Mouse (Mus musculus) MEL (cell line): ENCODE data around the gene Med27. TPM values are rescaled to one million over a fixed set of nuclear protein-coding genes. Genes with fewer than 3 reads are reported as not detected.

Source experiments
- DNase-seq: peaks from one replicate; pipeline ENCODE4 v3.0.0; 2011; ENCODE audit warnings: low read depth, low spot score
- H3K27ac ChIP-seq: 2 replicates; pipeline ENCODE4 v1.5.1; 2012; ENCODE audit warnings: low read depth, mild to moderate bottlenecking, control low read depth, low read length, moderate library complexity; ENCODE audit not compliant: control insufficient read depth
- H3K27me3 ChIP-seq, 2 experiments: fragments of 150-350 bp in 1 of 2; sonication (generic) in 1 of 2; 2 replicates each; pipeline ENCODE4 v1.6.1; 2012; ENCODE audit warnings: low read length in 2 of 2, mild to moderate bottlenecking in 2 of 2, improper control_type of control experiment in 1 of 2, moderate library complexity in 1 of 2; ENCODE audit not compliant: insufficient read depth in 2 of 2, control insufficient read depth in 1 of 2
- H3K36me3 ChIP-seq, 2 experiments: 2 replicates each; pipeline ENCODE4 v1.6.1; 2012 to 2014; ENCODE audit warnings: low read length in 2 of 2, improper control_type of control experiment in 1 of 2, inconsistent platforms in 1 of 2, mild to moderate bottlenecking in 1 of 2; ENCODE audit not compliant: insufficient read depth in 2 of 2, control insufficient read depth in 1 of 2
- H3K4me1 ChIP-seq, 2 experiments: fragments of 150-350 bp in 1 of 2; sonication (generic) in 1 of 2; 2 replicates each; pipeline ENCODE4 v1.6.1; 2012; ENCODE audit warnings: low read length in 2 of 2, improper control_type of control experiment in 1 of 2, mild to moderate bottlenecking in 1 of 2; ENCODE audit not compliant: insufficient read depth in 2 of 2, control insufficient read depth in 1 of 2
- H3K4me3 ChIP-seq, 2 experiments: fragments of 150-350 bp in 1 of 2; sonication (generic) in 1 of 2; 2 replicates each; pipeline ENCODE4 v1.5.1; 2012; ENCODE audit warnings: low read depth in 2 of 2, low read length in 2 of 2, mild to moderate bottlenecking in 2 of 2, moderate library complexity in 2 of 2, control low read depth in 1 of 2, improper control_type of control experiment in 1 of 2; ENCODE audit not compliant: control insufficient read depth in 1 of 2, insufficient read depth in 1 of 2
- H3K79me2 ChIP-seq: 2 replicates; pipeline ENCODE4 v1.6.1; 2012; ENCODE audit warnings: mild to moderate bottlenecking, low read length, moderate library complexity; ENCODE audit not compliant: control insufficient read depth, poor library complexity, insufficient read depth
- H3K9ac ChIP-seq: 2 replicates; pipeline ENCODE4 v1.6.1; 2012; ENCODE audit warnings: low read depth, mild to moderate bottlenecking, control low read depth, low read length, moderate library complexity; ENCODE audit not compliant: control insufficient read depth, poor library complexity, severe bottlenecking
- H3K9me3 ChIP-seq: fragments of 150-350 bp; sonication (generic); replicated peaks from 2 replicates; pipeline ENCODE4 v1.6.1; 2012; ENCODE audit warnings: mild to moderate bottlenecking, low read length, improper control_type of control experiment, moderate library complexity; ENCODE audit not compliant: insufficient read depth
- CTCF ChIP-seq, 3 experiments: IDR thresholded peaks in 2 of 3; conservative IDR thresholded peaks in 1 of 3; 2 replicates each; pipeline ENCODE4 v1.5.1; 2011 to 2012; ENCODE audit warnings: low read length in 3 of 3, low read depth in 2 of 3, mild to moderate bottlenecking in 2 of 3, improper control_type of control experiment in 1 of 3, inconsistent platforms in 1 of 3, mixed read lengths in 1 of 3, moderate library complexity in 1 of 3; ENCODE audit not compliant: control insufficient read depth in 1 of 3, insufficient read depth in 1 of 3, poor library complexity in 1 of 3, severe bottlenecking in 1 of 3
- E2F4 ChIP-seq: IDR thresholded peaks from 2 replicates; pipeline ENCODE4 v1.6.1; 2011; ENCODE audit warnings: low read depth, low read length, improper control_type of control experiment, borderline replicate concordance
- EP300 ChIP-seq, 2 experiments: IDR thresholded peaks; 2 replicates each; pipeline ENCODE4 v1.6.1; 2011; ENCODE audit warnings: improper control_type of control experiment in 2 of 2, low read length in 2 of 2, low read depth in 1 of 2, mild to moderate bottlenecking in 1 of 2
- HCFC1 ChIP-seq: IDR thresholded peaks from 2 replicates; pipeline ENCODE4 v1.6.1; 2012; ENCODE audit warnings: low read depth, mild to moderate bottlenecking, inconsistent platforms, low read length, improper control_type of control experiment, moderate library complexity
- JUND ChIP-seq: IDR thresholded peaks from 2 replicates; pipeline ENCODE4 v1.6.1; 2011; ENCODE audit warnings: low read depth, mild to moderate bottlenecking, improper control_type of control experiment, low read length
- KAT2A ChIP-seq: conservative IDR thresholded peaks from 2 replicates; pipeline ENCODE4 v1.6.1; 2012; ENCODE audit warnings: low read depth, low read length, improper control_type of control experiment, inconsistent platforms
- MAFK ChIP-seq: IDR thresholded peaks from 2 replicates; pipeline ENCODE4 v1.6.1; 2011; ENCODE audit warnings: low read depth, mild to moderate bottlenecking, low read length, improper control_type of control experiment, borderline replicate concordance
- MEF2A ChIP-seq: IDR thresholded peaks from 2 replicates; pipeline ENCODE4 v1.6.1; 2014; ENCODE audit warnings: low read depth, mild to moderate bottlenecking, inconsistent platforms, low read length, improper control_type of control experiment; ENCODE audit not compliant: poor library complexity, insufficient replicate concordance, severe bottlenecking; ENCODE audit errors: extremely low read depth
- RCOR1 ChIP-seq: IDR thresholded peaks from 2 replicates; pipeline ENCODE4 v1.6.1; 2012; ENCODE audit warnings: low read depth, mild to moderate bottlenecking, inconsistent platforms, low read length, improper control_type of control experiment
- SIN3A ChIP-seq: IDR thresholded peaks from 2 replicates; pipeline ENCODE4 v1.6.1; 2012; ENCODE audit warnings: low read length, improper control_type of control experiment, inconsistent platforms
- TAL1 ChIP-seq: IDR thresholded peaks from 2 replicates; pipeline ENCODE4 v1.6.1; 2012; ENCODE audit warnings: mild to moderate bottlenecking, inconsistent platforms, low read length, moderate library complexity, mixed read lengths
- TCF12 ChIP-seq: IDR thresholded peaks from 2 replicates; pipeline ENCODE4 v1.6.1; 2014; ENCODE audit warnings: low read depth, mild to moderate bottlenecking, inconsistent platforms, low read length, improper control_type of control experiment, moderate library complexity
- UBTF ChIP-seq: IDR thresholded peaks from 2 replicates; pipeline ENCODE4 v1.6.1; 2012; ENCODE audit warnings: low read depth, mild to moderate bottlenecking, inconsistent platforms, low read length, improper control_type of control experiment, moderate library complexity, borderline replicate concordance; ENCODE audit not compliant: insufficient read depth
- USF1 ChIP-seq: IDR thresholded peaks from 2 replicates; pipeline ENCODE4 v1.6.1; 2014; ENCODE audit warnings: low read depth, mild to moderate bottlenecking, inconsistent platforms, low read length, improper control_type of control experiment, moderate library complexity
- ZC3H11A ChIP-seq: IDR thresholded peaks from 2 replicates; pipeline ENCODE4 v1.6.1; 2012; ENCODE audit warnings: low read depth, mild to moderate bottlenecking, inconsistent platforms, low read length, improper control_type of control experiment
- ZKSCAN1 ChIP-seq: IDR thresholded peaks from 2 replicates; pipeline ENCODE4 v1.6.1; 2012; ENCODE audit warnings: low read depth, mild to moderate bottlenecking, inconsistent platforms, low read length, improper control_type of control experiment, moderate library complexity
- ZMIZ1 ChIP-seq: IDR thresholded peaks from 2 replicates; pipeline ENCODE4 v1.6.1; 2012; ENCODE audit warnings: low read depth, mild to moderate bottlenecking, inconsistent platforms, low read length, improper control_type of control experiment, moderate library complexity
- polyA plus RNA-seq, 2 experiments: library from polyadenylated mRNA; stranded (reverse) in 1 of 2; unstranded in 1 of 2; fragments of >175 nt in 1 of 2; fragments of >200 nt in 1 of 2; gene quantifications; 2 replicates each; pipeline versions ENCODE4 v1.2.1 to v1.2.4; 2012; ENCODE audit warnings: low replicate concordance in 2 of 2, low read depth in 1 of 2; ENCODE audit not compliant: insufficient read length in 2 of 2, insufficient read depth in 1 of 2, missing spikeins in 1 of 2
- total RNA-seq: library from RNA; depleted of rRNA; stranded (reverse); fragments of 300-350 nt; gene quantifications from 2 replicates; pipeline ENCODE4 v1.2.3, GENCODE M21; 2012

Gene Med27
- total and polyA plus RNA-seq, 3 experiments: 46.3 to 46.9 TPM; not detected in 1

- no peak overlapping the region for H3K9ac ChIP-seq
- no peaks in the 10 kb centered on the region for H3K4me1 ChIP-seq
- H3K9me3 ChIP-seq: no peaks in the 10 kb centered on the region
- no peak for DNase-seq
- no peak overlapping the region for H3K27ac ChIP-seq
- H3K36me3 ChIP-seq: no peaks in the 10 kb centered on the region
- TF ChIP-seq EP300 (IDR thresholded peaks at IDR 0.05; ENCODE audit: low read depth in 1 of 2, low read length in 2 of 2): no peak
- no peak for TF ChIP-seq RCOR1
- TF ChIP-seq E2F4: no peak
- no peak for TF ChIP-seq SIN3A
- TF ChIP-seq UBTF: no peak
- TF ChIP-seq HCFC1: no peak
- TF ChIP-seq ZC3H11A: no peak
- TF ChIP-seq TCF12: no peak
- TF ChIP-seq USF1: no peak
- no peak for TF ChIP-seq JUND
- no peak for TF ChIP-seq CTCF (IDR thresholded peaks at IDR 0.05 in 2 of 3, conservative IDR thresholded peaks at IDR 0.05 in 1 of 3; ENCODE audit: control insufficient read depth in 1 of 3, insufficient read depth in 1 of 3, low read depth in 2 of 3, low read length in 3 of 3, poor library complexity in 1 of 3, severe bottlenecking in 1 of 3)
- no peak for TF ChIP-seq MAFK
- TF ChIP-seq MEF2A: no peak
- no peak for TF ChIP-seq KAT2A
- no peak overlapping the region for H3K4me3 ChIP-seq
- H3K27me3 ChIP-seq: no peaks in the 10 kb centered on the region
- H3K79me2 ChIP-seq: no peaks in the 10 kb centered on the region
Measured at GRCm38 (mm10) chr2:29514836-29515235, 168.2 kb downstream of the Med27 start.

GRCm38 (mm10) chr2:29515831-29516447 lies 169.3 kb downstream of the Med27 start:
- Histone ChIP-seq H3K27me3 (no peaks in the 10 kb centered on the region), H3K4me1 (no peaks in the 10 kb centered on the region), H3K9ac (no peak overlapping the region), H3K79me2 (no peaks in the 10 kb centered on the region), H3K36me3 (no peaks in the 10 kb centered on the region), H3K4me3 (no peak overlapping the region), H3K27ac (no peak overlapping the region), H3K9me3 (no peaks in the 10 kb centered on the region)
- no peak for DNase-seq
- TF ChIP-seq ZMIZ1 (no peak), TAL1 (no peak), TCF12 (no peak), RCOR1 (no peak), MEF2A (no peak), ZKSCAN1 (no peak)
